Mouse (Mus musculus): Measurements from ENCODE around the gene Krt31. TPM values are rescaled to one million over a fixed set of nuclear protein-coding genes. Genes with fewer than 3 reads are reported as not detected.

Krt31 gene
- polyA plus RNA-seq (2015; fragmentation: Nextera tagmentation; extraction: Ambion mirVana): 0.46 and 0.69 TPM in 2 replicates

DNA sequence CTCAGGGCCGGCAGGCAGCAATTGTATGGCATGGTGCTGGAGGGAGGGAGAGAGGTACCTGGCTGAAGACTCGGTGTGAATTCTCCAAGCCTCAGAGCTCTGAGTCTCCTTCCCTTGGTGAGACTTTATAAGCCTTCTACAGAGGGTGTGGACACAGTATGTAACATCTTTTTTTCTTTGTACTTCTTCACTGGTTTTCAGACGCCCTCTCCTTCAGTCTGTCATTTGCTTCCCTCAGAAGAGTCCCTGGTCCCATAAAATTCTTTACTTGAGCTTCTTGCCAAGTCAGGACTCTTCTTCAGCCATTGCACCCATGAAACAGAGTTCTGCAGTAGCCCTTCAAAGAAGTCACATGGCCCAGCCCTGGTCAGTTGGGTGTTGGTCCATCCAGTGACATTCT lies at the start of gene Krt31:
Gene Krt31 (minus strand): TSS at position 101 of the 400 bp plus-strand sequence.
- no peak within 1 kb of the TSS for H3K27ac ChIP-seq

GRCm38 (mm10) chr11:100097819-100098218 lies 47.5 kb upstream of the Krt31 start:
- H3K4me2 ChIP-seq: no peak overlapping the region
- H3K9me3 ChIP-seq: no peaks in the 10 kb centered on the region
- no peaks in the 10 kb centered on the region for H3K4me1 ChIP-seq
- 59% methylated on average over 9 of the region's 9 CpGs for WGBS
- H3K36me3 ChIP-seq: no peaks in the 10 kb centered on the region
- H3K27ac ChIP-seq: no peak overlapping the region
- no peak overlapping the region for H3K9ac ChIP-seq
- H3K27me3 ChIP-seq (replicated peaks): no peaks in the 10 kb centered on the region
- H3K4me3 ChIP-seq (replicated peaks): no peak overlapping the region
- no peak for ATAC-seq (ENCODE audit: insufficient read depth, low FRiP score, low read depth)

More for the DNA sequence above, at the start of gene Krt31:
- H3K36me3 ChIP-seq: no peaks in the 10 kb centered on the region
- no peak within 1 kb of the TSS for H3K4me3 ChIP-seq (replicated peaks)
- H3K4me2 ChIP-seq: no peak within 1 kb of the TSS
- no peaks in the 10 kb centered on the region for H3K27me3 ChIP-seq (replicated peaks)
- H3K4me1 ChIP-seq: no peaks in the 10 kb centered on the region
- ATAC-seq (ENCODE audit: insufficient read depth, low FRiP score, low read depth): no peak
- 85% methylated on average over 3 of the region's 3 CpGs for WGBS
- H3K9me3 ChIP-seq: no peaks in the 10 kb centered on the region
- no peak within 1 kb of the TSS for H3K9ac ChIP-seq

DNA sequence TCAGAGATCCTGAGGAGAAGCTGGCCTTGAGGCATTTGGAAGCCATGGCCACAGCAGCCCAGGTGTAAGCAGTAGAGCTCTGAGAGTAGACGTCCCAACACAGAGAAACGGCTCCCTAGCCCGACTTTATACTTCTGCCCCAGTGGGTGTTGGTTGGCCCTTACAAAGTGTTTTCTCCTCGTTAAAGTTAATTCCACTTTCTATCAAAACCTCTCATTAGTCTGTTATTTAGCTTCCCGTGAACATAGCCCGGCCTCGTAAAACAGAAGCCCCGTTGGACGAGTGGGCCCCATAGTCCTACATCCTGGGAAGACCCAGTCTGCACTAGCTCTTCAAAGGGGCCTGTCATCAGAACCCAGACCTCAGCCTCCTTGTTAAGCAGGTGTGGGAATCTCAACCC lies 45.8 kb upstream of the Krt31 start, which contains the start of gene Krt35:
Gene Krt35 (minus strand): TSS at position 101 of the 400 bp plus-strand sequence.
- H3K4me1 ChIP-seq: no peaks in the 10 kb centered on the region
- WGBS: 88% methylated on average over 9 of the region's 9 CpGs
- no peak for ATAC-seq (ENCODE audit: insufficient read depth, low FRiP score, low read depth)
- H3K36me3 ChIP-seq: no peaks in the 10 kb centered on the region
- H3K4me2 ChIP-seq: no peak within 1 kb of the TSS
- H3K4me3 ChIP-seq (replicated peaks): no peak within 1 kb of the TSS
- no peak within 1 kb of the TSS for H3K9ac ChIP-seq
- no peaks in the 10 kb centered on the region for H3K9me3 ChIP-seq
- H3K27me3 ChIP-seq (replicated peaks): no peaks in the 10 kb centered on the region
- H3K27ac ChIP-seq: no peak within 1 kb of the TSS

DNA sequence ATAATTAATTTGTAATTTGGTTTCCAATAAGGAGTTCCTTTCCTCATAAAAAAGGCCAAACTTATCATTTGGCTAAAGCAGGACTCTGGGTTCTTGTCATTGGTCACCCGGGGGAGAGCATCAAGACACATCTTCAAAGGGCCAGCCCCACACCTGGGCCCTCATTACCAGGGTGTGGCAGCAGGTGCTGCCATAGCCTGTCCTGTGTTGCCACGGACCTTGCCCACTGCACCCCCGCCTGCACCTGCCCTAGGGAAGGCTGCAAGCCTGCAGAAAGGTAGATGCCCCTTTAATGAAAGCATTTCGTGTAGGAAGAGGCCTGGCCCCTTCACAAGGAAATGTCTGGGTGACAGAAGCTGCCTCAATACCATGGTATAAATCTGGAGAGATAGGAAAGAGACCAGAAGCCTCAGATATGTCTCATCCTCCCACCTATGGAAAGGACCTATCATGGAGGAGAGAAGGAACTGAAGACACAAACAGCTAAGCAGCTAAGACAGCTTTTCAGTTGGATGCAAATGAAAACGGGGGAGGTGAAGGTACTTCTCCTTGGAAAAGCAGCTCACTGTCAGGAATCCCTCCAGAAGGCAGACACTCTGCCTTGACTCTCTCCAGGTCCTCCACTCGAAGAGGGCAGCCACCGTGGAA lies 38.2 kb upstream of the Krt31 start:
- Histone ChIP-seq H3K36me3 (no peaks in the 10 kb centered on the region), H3K9me3 (no peaks in the 10 kb centered on the region), H3K4me3 (replicated peaks) (no peak overlapping the region), H3K27ac (no peak overlapping the region), H3K4me2 (no peak overlapping the region), H3K9ac (no peak overlapping the region), H3K4me1 (no peaks in the 10 kb centered on the region), H3K27me3 (replicated peaks) (no peaks in the 10 kb centered on the region)
- ATAC-seq (ENCODE audit: insufficient read depth, low FRiP score, low read depth): no peak
- 62% methylated on average over 7 of the region's 7 CpGs for WGBS

DNA sequence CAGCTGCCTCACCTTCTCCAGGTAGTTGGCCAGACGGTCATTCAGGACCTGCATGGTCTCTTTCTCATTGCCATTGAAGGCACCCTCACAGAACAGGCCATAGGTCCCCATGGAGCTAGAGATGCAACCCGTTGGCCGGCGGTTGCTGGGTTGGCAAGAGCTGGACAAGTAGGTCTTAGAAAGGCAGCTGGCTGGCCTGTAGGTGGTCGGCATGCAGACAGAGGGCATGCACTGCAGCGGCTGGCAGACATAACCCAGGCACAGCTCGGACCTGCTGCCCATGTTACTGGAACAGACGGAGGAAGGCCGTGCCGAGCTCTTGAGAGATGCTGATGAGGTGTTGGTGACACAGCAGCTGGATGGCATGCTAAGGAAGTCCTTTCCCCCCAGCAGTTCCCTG lies 37.5 kb upstream of the Krt31 start, which contains the start of gene Krt32:
Gene Krt32 (minus strand): TSS at position 366 of the 400 bp plus-strand sequence.
- 88% methylated on average over 10 of the region's 10 CpGs for WGBS
- no peak within 1 kb of the TSS for H3K27ac ChIP-seq
- H3K9ac ChIP-seq: no peak within 1 kb of the TSS
- no peaks in the 10 kb centered on the region for H3K36me3 ChIP-seq
- no peaks in the 10 kb centered on the region for H3K27me3 ChIP-seq (replicated peaks)
- no peak within 1 kb of the TSS for H3K4me3 ChIP-seq (replicated peaks)
- H3K4me1 ChIP-seq: no peaks in the 10 kb centered on the region
- H3K4me2 ChIP-seq: no peak within 1 kb of the TSS
- H3K9me3 ChIP-seq: no peaks in the 10 kb centered on the region
- ATAC-seq (ENCODE audit: insufficient read depth, low FRiP score, low read depth): no peak

DNA sequence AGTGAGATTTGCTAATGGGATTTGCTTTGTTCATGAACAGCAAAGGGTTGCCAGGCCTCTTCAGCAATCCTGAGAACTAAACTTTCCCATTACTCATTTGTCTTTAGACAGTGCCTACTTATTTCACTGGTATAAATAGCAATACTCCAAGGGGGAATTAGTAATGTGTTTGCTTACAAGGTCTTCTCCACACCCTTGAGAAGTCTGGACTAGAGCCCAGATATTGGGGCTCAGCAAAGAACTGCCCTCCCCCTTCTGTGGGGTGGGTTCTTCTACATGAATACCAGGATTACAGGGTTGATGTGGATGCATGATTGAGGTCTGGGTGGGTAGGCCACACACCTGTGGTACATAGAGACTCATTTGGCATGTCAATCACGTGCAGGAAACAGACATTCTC lies 23.5 kb upstream of the Krt31 start:
- H3K4me2 ChIP-seq: no peak overlapping the region
- no peaks in the 10 kb centered on the region for H3K36me3 ChIP-seq
- H3K9ac ChIP-seq: no peak overlapping the region
- no peak overlapping the region for H3K4me3 ChIP-seq (replicated peaks)
- H3K9me3 ChIP-seq: no peaks in the 10 kb centered on the region
- WGBS: 43% methylated on average over 1 of the region's 1 CpGs
- no peaks in the 10 kb centered on the region for H3K4me1 ChIP-seq
- peak overlapping the region; percentile 67; the same call in 1 of the 2 replicates for H3K27ac ChIP-seq
- peak; percentile 63 for ATAC-seq (ENCODE audit: insufficient read depth, low FRiP score, low read depth)
- no peaks in the 10 kb centered on the region for H3K27me3 ChIP-seq (replicated peaks)

- ATAC-seq (ENCODE audit: insufficient read depth, low FRiP score, low read depth): peak; percentile 90
- Histone ChIP-seq H3K27ac (peak overlapping the region; percentile 87), H3K4me3 (replicated peaks) (no peak overlapping the region), H3K9me3 (no peaks in the 10 kb centered on the region), H3K27me3 (replicated peaks) (no peaks in the 10 kb centered on the region), H3K9ac (no peak overlapping the region), H3K36me3 (no peaks in the 10 kb centered on the region), H3K4me1 (no peaks in the 10 kb centered on the region), H3K4me2 (no peak overlapping the region)
- 59% methylated on average over 17 of the region's 17 CpGs for WGBS
These were observed 17.1 kb upstream of the Krt31 start for GRCm38 (mm10) chr11:100067293-100068036.

DNA sequence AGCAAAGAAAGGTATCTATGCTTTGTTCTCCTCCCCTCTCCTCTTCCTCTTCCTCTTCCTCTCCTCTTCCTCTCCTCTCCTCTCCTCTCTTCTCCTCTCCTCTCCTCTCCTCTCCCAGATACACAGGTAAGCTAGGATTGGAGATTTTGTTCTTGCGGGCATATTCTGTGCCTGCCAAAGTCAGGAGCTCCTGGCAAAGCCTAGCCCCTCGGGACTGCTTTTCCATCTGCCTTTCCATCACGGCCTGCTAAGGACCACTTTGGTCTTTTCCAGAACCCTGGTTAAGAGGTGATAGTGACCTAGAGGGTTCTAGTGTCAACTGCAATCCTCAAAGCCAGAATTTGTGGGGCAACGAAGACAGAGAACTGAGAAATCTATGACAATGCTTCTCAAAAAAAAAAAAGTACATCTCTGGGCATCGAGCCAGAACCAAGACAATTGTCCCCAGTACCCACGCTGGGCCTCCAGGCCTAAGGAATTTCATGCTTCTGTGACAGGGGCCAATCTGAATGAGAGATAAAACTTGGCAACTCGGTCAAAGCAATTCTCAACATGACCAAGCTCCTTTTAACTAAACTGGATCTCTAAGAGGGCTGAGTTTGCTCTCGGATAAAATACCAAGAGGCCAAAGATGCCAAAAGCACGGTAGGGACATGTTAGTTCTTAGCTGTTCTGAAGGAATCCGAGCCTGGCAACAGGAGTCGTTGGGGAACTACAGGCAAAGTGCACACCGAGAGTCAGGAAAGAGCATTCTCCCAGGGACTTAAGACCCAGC lies 16.1 kb upstream of the Krt31 start:
- Histone ChIP-seq H3K9me3 (no peaks in the 10 kb centered on the region), H3K27me3 (replicated peaks) (no peaks in the 10 kb centered on the region), H3K9ac (no peak overlapping the region), H3K4me1 (no peaks in the 10 kb centered on the region), H3K4me2 (no peak overlapping the region), H3K27ac (peak overlapping the region; percentile 74; the same call in 1 of the 2 replicates), H3K36me3 (no peaks in the 10 kb centered on the region), H3K4me3 (replicated peaks) (no peak overlapping the region)
- 68% methylated on average over 12 of the region's 12 CpGs for WGBS
- no peak for ATAC-seq (ENCODE audit: insufficient read depth, low FRiP score, low read depth)

GRCm38 (mm10) chr11:100058875-100059274 lies 8.5 kb upstream of the Krt31 start:
- no peaks in the 10 kb centered on the region for H3K9me3 ChIP-seq
- H3K36me3 ChIP-seq: no peaks in the 10 kb centered on the region
- no peak for ATAC-seq (ENCODE audit: insufficient read depth, low FRiP score, low read depth)
- no peak overlapping the region for H3K27ac ChIP-seq
- 75% methylated on average over 8 of the region's 8 CpGs for WGBS
- H3K9ac ChIP-seq: no peak overlapping the region
- no peak overlapping the region for H3K4me3 ChIP-seq (replicated peaks)
- H3K27me3 ChIP-seq (replicated peaks): no peaks in the 10 kb centered on the region
- H3K4me2 ChIP-seq: no peak overlapping the region
- H3K4me1 ChIP-seq: no peaks in the 10 kb centered on the region

- no peak; the same call in 1 of the 2 replicates for ATAC-seq (ENCODE audit: insufficient read depth, low FRiP score, low read depth)
- Histone ChIP-seq H3K9me3 (no peaks in the 10 kb centered on the region), H3K27ac (peak overlapping the region; percentile 59; the same call in 1 of the 2 replicates)
These were observed 5.6 kb upstream of the Krt31 start for GRCm38 (mm10) chr11:100055686-100056655.

GRCm38 (mm10) chr11:100047193-100047592 lies 3.2 kb downstream of the Krt31 start:
- Histone ChIP-seq H3K4me1 (no peaks in the 10 kb centered on the region), H3K9ac (no peak overlapping the region), H3K27ac (no peak overlapping the region), H3K36me3 (no peaks in the 10 kb centered on the region), H3K9me3 (no peaks in the 10 kb centered on the region), H3K4me2 (no peak overlapping the region), H3K4me3 (replicated peaks) (no peak overlapping the region), H3K27me3 (replicated peaks) (no peaks in the 10 kb centered on the region)
- no peak for ATAC-seq (ENCODE audit: insufficient read depth, low FRiP score, low read depth)
- WGBS: 72% methylated on average over 2 of the region's 2 CpGs

More at GRCm38 (mm10) chr11:100055686-100056655, 5.6 kb upstream of the Krt31 start:
- Histone ChIP-seq H3K4me2 (no peak overlapping the region), H3K27me3 (replicated peaks) (no peaks in the 10 kb centered on the region), H3K4me3 (replicated peaks) (no peak overlapping the region), H3K4me1 (no peaks in the 10 kb centered on the region), H3K36me3 (no peaks in the 10 kb centered on the region), H3K9ac (no peak overlapping the region)
- WGBS: 58% methylated on average over 9 of the region's 9 CpGs

Data from stomach, embryonic 15.5 days (tissue).